Mouse (Mus musculus): ENCODE data around the gene Calhm5.

Calhm5 gene

DNA sequence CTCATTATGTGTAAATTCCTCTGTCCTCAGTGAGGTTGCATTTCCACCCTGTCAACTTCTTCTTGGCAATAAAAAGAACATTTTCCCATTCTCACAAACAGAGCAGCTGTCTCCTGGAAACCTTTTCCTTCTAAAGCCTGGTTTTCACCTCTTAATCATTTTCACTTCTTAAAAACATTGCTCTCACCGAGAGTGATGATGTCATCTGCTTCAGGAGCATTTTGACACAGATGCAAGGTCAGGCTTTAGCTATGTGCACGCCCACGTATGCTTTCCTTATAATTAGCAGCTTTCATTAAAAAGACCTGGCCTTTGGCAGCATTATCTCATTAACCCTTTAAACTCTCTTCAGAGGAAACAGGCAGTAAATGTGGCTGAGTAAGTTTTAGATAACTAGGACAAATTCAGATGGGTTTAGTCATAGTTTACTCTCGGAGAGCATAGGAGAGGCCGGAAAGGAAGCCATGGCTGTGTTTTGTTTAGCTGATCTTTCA lies 25.3 kb downstream of the Calhm5 start:
- peak; percentile 26 for DNase-seq (ENCODE audit: low read depth, low spot score)

DNA sequence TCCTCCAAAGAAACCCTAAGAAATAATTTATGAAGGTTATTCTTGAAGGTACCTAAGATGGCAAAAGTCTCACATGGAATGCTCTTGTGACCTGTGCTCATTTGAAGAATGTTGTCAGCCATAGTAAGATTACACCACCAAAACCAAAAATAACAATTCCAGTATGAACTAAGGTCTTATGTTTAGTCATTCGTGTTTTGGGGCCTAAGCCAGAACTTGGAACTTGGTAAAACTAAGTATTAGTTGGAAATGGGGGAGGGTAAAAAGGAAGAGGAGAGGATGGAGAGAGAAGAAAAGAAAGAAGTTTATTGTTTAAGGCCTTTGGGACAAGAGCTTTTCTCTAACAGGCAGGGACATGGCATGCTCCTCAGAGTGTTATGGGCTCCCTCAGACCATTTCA lies 26.7 kb downstream of the Calhm5 start:
- DNase-seq (ENCODE audit: low read depth, low spot score): no peak

DNA sequence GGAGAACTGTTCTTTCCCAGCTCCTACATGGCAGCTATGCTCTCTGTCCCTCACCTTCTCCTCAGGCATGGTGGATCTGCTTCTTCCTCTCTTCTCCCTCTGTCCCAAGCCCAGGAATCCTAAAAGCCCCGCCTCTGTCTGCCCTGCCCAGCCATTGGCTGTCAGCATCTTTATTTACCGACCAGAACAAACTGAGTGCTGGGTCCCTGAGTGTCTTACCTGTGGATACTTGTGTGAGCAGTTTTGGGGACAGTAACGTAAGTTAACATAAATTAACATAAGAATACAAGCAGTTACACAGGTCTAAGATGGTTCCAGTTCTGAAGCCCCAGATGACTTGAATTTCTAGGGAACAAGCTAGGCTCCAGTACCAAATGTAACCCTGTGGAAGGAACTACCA lies 29.7 kb downstream of the Calhm5 start:
- no peak for DNase-seq (ENCODE audit: low read depth, low spot score)

DNA sequence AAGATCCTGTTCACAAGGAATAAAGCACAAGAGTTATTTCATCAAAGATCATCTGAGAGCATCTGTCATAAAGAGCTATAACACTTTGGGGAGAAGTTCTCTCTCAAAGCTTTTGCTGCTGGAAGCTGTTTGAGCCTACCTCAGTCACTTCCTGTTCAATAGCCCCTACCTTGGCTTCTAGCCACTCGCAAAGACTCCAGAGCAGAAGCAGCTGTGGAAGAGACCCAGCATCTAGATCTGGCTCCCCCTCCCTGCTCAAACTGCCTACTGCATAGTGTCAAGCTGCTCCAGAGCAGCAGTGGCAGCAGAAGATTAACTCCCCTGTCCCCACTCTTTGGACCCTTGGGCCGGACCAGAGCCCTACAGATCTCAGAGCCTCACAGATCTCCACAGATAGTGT lies 42.3 kb downstream of the Calhm5 start:
- no peak for DNase-seq (ENCODE audit: low read depth, low spot score)

DNA sequence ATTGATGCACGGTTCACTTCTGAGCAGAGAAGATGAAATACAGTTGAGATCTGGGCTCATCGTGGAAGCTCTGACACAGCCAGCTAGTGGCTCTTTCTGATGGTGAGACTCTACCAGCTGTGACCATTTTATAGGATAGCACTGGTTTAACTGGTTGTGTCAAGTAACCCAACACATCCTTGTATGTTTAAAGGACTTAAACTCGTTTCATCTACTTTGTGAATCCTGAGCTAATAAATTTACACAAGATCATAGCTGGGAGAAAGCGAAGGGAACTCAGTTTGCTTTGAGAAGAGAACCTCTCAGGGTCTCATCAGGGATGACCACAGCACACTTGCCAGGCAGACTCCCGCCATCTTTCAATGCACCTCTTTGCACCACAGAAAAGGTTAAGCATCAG lies 52.1 kb downstream of the Calhm5 start, which contains the start of gene Calhm4:
TSS of gene Calhm4 (minus strand) at position 101 of the 400 bp plus-strand sequence.
- DNase-seq (ENCODE audit: low read depth, low spot score): no peak

Data from CD4-positive, CD25-positive, alpha-beta regulatory T cell, adult 2 months (primary cell).